Mouse (Mus musculus): ENCODE measurements at regions not wholly inside any gene's neighbourhood (a gene's known extent, or its start where the extent isn't known, plus 50 kb on each side); places are given as distances from the start of the nearest gene placed in this dataset.

- Histone ChIP-seq H3K27me3 (replicated peaks; ENCODE audit: control insufficient read depth, insufficient read depth, low read length) (no peaks in the 10 kb centered on the region), H3K36me3 (ENCODE audit: control insufficient read depth, insufficient read depth, low read length) (no peaks in the 10 kb centered on the region), H3K9me3 (replicated peaks; ENCODE audit: control insufficient read depth, low read length) (no peaks in the 10 kb centered on the region), H3K4me2 (ENCODE audit: low read length) (no peak overlapping the region), H3K4me1 (ENCODE audit: control insufficient read depth, insufficient read depth, low read length) (no peaks in the 10 kb centered on the region), H3K4me3 (ENCODE audit: low read depth, low read length) (no peak overlapping the region), H3K9ac (ENCODE audit: low read length) (no peak overlapping the region), H3K27ac (ENCODE audit: low read depth, low read length) (no peak overlapping the region)
- 64% methylated on average over 5 of the region's 5 CpGs for WGBS
- ATAC-seq (no peak), DNase-seq (ENCODE audit: low spot score) (no peak)
Observed at GRCm38 (mm10) chr1:92277199-92277747, 81.8 kb upstream of the Hdac4 start.

DNA sequence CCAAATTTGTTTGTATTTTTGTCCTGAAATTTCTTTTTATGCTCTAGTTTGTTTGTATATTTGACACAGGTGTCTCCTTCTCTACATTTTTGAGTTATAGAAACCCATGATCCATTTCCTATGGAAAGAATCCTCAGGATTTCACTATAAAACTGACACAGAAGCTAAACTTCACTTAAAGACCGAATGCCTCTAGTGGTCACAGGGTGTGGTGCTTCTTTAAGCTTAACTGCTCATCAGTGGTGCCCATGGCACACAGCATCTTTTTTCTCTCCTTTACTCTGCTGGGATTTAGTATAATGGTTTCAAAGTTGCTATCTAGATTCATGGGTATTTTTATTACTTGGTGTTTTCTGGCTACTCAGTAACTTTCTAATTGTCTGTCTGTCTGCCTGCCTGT, 79.9 kb upstream of the Hdac4 start:
- 62% methylated on average over 1 of the region's 1 CpGs for WGBS
- no peak overlapping the region for H3K4me2 ChIP-seq (ENCODE audit: low read length)
- no peak for ATAC-seq

DNA sequence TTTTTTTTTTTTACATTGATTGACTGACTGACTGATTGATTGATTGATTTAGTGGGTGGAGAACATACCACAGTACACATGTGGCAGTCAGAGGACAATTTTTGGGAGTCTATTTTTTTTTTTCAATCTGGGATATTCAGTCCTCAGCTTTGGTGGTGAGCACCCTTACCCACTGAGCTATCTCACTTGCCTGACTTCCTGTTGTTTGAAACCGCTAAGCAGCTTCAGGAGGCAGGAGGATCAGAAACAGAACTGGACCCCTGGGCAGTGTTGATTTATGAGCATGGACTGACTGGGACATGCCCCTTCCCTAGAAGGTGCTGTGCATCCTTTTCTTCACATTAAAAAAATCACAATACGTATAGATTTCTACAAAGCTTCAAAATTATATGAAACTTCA, 78.3 kb upstream of the Hdac4 start:
- DNase-seq (ENCODE audit: low spot score), result no peak
- no peak overlapping the region for H3K27ac ChIP-seq (ENCODE audit: low read depth, low read length)
- H3K9ac ChIP-seq (ENCODE audit: low read length), result no peak overlapping the region
- no peak overlapping the region for H3K4me2 ChIP-seq (ENCODE audit: low read length)
- no peak for ATAC-seq
- H3K27me3 ChIP-seq (replicated peaks; ENCODE audit: control insufficient read depth, insufficient read depth, low read length), result no peaks in the 10 kb centered on the region
- H3K36me3 ChIP-seq (ENCODE audit: control insufficient read depth, insufficient read depth, low read length), result no peaks in the 10 kb centered on the region
- H3K9me3 ChIP-seq (replicated peaks; ENCODE audit: control insufficient read depth, low read length), result no peaks in the 10 kb centered on the region
- H3K4me3 ChIP-seq (ENCODE audit: low read depth, low read length), result no peak overlapping the region
- 87% methylated on average over 2 of the region's 2 CpGs for WGBS
- H3K4me1 ChIP-seq (ENCODE audit: control insufficient read depth, insufficient read depth, low read length), result peaks cover 3% of the 10 kb centered on the region; the same call in 1 of the 2 replicates

More for the DNA sequence above, 79.9 kb upstream of the Hdac4 start:
- H3K27ac ChIP-seq (ENCODE audit: low read depth, low read length), result no peak overlapping the region
- no peaks in the 10 kb centered on the region for H3K27me3 ChIP-seq (replicated peaks; ENCODE audit: control insufficient read depth, insufficient read depth, low read length)
- no peak overlapping the region for H3K9ac ChIP-seq (ENCODE audit: low read length)
- H3K36me3 ChIP-seq (ENCODE audit: control insufficient read depth, insufficient read depth, low read length), result no peaks in the 10 kb centered on the region
- H3K9me3 ChIP-seq (replicated peaks; ENCODE audit: control insufficient read depth, low read length), result no peaks in the 10 kb centered on the region
- H3K4me3 ChIP-seq (ENCODE audit: low read depth, low read length), result no peak overlapping the region
- DNase-seq (ENCODE audit: low spot score), result no peak
- no peaks in the 10 kb centered on the region for H3K4me1 ChIP-seq (ENCODE audit: control insufficient read depth, insufficient read depth, low read length)

DNA sequence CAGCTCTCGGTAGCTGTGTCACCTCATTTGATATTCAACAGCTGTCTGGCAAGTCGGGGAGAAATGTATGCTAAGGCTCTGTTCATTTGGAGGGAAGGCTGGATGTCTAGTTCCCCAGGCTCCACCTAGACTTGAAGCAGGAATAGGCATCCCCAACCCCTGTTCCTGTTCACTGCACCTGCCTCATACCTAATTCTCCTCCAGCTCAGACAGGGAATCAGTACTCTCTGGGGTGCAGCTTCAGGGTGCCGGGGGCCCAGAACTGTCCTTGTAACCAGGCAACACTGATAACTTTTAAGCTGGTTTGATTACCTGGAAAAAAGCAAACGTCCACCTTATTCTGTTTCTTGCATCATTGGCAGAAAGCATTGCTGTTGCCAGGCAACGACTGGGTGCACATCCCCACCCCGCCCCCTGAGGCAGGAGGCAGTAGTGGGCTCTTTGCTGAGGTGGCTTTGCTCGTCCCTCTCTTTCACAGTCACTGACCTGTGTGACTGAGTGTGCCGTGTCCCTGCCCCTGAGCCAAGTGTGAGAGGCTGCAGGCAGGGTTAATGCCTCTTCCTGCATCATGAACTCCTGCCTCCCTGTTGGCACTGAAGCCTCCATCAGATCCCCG, 76.3 kb upstream of the Hdac4 start:
- DNase-seq (ENCODE audit: low spot score), result peak; percentile 17
- H3K4me3 ChIP-seq (ENCODE audit: low read depth, low read length), result no peak overlapping the region
- ATAC-seq, result no peak
- no peaks in the 10 kb centered on the region for H3K27me3 ChIP-seq (replicated peaks; ENCODE audit: control insufficient read depth, insufficient read depth, low read length)
- no peak overlapping the region for H3K9ac ChIP-seq (ENCODE audit: low read length)
- WGBS, result 37% methylated on average over 9 of the region's 9 CpGs
- H3K4me2 ChIP-seq (ENCODE audit: low read length), result no peak overlapping the region
- no peaks in the 10 kb centered on the region for H3K36me3 ChIP-seq (ENCODE audit: control insufficient read depth, insufficient read depth, low read length)
- no peak overlapping the region for H3K27ac ChIP-seq (ENCODE audit: low read depth, low read length)
- H3K9me3 ChIP-seq (replicated peaks; ENCODE audit: control insufficient read depth, low read length), result no peaks in the 10 kb centered on the region
- H3K4me1 ChIP-seq (ENCODE audit: control insufficient read depth, insufficient read depth, low read length), result peaks cover 3% of the 10 kb centered on the region; the same call in 1 of the 2 replicates

DNA sequence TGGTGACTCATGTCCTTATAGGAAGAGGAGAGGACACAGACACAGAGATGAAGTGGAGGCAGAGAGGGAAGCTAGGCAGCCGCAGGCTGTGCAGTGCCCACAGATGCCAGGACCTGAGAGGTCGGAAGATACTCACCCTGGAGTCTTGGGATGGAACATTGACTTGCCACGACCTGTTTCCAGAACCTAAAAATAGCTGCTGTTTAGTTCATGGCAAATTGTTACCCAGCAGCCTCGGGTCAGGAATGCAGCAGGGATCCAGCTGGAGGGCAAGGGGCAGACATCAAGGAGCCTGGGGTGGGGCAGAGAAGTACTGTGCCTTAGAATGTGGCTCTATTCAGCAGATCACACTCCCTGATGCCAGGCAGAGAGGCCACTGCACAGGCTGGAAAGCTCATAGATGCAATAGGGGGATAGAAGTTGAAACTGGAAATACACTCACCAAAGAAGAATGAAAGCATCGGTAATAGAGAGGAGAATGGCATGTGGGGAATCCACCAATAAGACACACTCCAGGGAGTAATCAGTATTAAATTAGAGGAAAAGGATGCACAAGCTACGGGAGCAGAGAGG, 75.1 kb upstream of the Hdac4 start:
- 77% methylated on average over 6 of the region's 6 CpGs for WGBS
- H3K4me1 ChIP-seq (ENCODE audit: control insufficient read depth, insufficient read depth, low read length), result peaks cover 3% of the 10 kb centered on the region; the same call in 1 of the 2 replicates
- no peak overlapping the region for H3K4me2 ChIP-seq (ENCODE audit: low read length)
- H3K27ac ChIP-seq (ENCODE audit: low read depth, low read length), result no peak overlapping the region
- no peaks in the 10 kb centered on the region for H3K9me3 ChIP-seq (replicated peaks; ENCODE audit: control insufficient read depth, low read length)
- H3K4me3 ChIP-seq (ENCODE audit: low read depth, low read length), result no peak overlapping the region
- ATAC-seq (no peak), DNase-seq (ENCODE audit: low spot score) (no peak)
- H3K27me3 ChIP-seq (replicated peaks; ENCODE audit: control insufficient read depth, insufficient read depth, low read length), result no peaks in the 10 kb centered on the region
- no peaks in the 10 kb centered on the region for H3K36me3 ChIP-seq (ENCODE audit: control insufficient read depth, insufficient read depth, low read length)
- no peak overlapping the region for H3K9ac ChIP-seq (ENCODE audit: low read length)

DNA sequence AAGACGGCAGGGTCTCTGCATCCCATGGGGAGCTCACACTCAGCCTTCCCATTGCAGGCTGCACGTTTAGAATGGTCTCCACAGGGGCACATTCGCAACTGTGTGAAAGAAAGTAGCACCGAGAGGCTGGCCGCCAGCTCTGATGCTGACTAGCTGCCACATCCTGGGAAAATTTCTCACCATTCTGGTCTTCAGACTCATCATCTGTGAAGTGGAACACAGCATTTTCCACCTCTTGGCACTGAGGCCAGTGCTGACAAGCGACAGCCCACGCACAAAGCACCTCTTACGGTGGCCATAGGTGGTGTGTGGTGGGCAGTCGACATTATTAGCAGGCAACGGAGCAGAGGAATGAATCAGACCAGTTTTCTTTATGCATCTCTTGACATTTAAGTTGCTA, 74.0 kb upstream of the Hdac4 start:
- 33% methylated on average over 10 of the region's 10 CpGs for WGBS
- Histone ChIP-seq H3K4me2 (ENCODE audit: low read length) (no peak overlapping the region), H3K36me3 (ENCODE audit: control insufficient read depth, insufficient read depth, low read length) (no peaks in the 10 kb centered on the region), H3K27me3 (replicated peaks; ENCODE audit: control insufficient read depth, insufficient read depth, low read length) (no peaks in the 10 kb centered on the region), H3K4me1 (ENCODE audit: control insufficient read depth, insufficient read depth, low read length) (peaks cover 3% of the 10 kb centered on the region; the same call in 1 of the 2 replicates), H3K9me3 (replicated peaks; ENCODE audit: control insufficient read depth, low read length) (no peaks in the 10 kb centered on the region), H3K27ac (ENCODE audit: low read depth, low read length) (no peak overlapping the region), H3K4me3 (ENCODE audit: low read depth, low read length) (no peak overlapping the region), H3K9ac (ENCODE audit: low read length) (no peak overlapping the region)
- ATAC-seq (no peak), DNase-seq (ENCODE audit: low spot score) (peak; percentile 49)

GRCm38 (mm10) chr1:92264941-92265340, 69.4 kb upstream of the Hdac4 start:
- no peak for ATAC-seq
- DNase-seq (ENCODE audit: low spot score), result no peak
- peaks cover 3% of the 10 kb centered on the region; the same call in 1 of the 2 replicates for H3K4me1 ChIP-seq (ENCODE audit: control insufficient read depth, insufficient read depth, low read length)
- no peaks in the 10 kb centered on the region for H3K36me3 ChIP-seq (ENCODE audit: control insufficient read depth, insufficient read depth, low read length)
- H3K27ac ChIP-seq (ENCODE audit: low read depth, low read length), result no peak overlapping the region
- no peak overlapping the region for H3K4me3 ChIP-seq (ENCODE audit: low read depth, low read length)
- no peak overlapping the region for H3K9ac ChIP-seq (ENCODE audit: low read length)
- 87% methylated on average over 4 of the region's 4 CpGs for WGBS
- no peaks in the 10 kb centered on the region for H3K27me3 ChIP-seq (replicated peaks; ENCODE audit: control insufficient read depth, insufficient read depth, low read length)
- H3K4me2 ChIP-seq (ENCODE audit: low read length), result no peak overlapping the region
- H3K9me3 ChIP-seq (replicated peaks; ENCODE audit: control insufficient read depth, low read length), result no peaks in the 10 kb centered on the region

DNA sequence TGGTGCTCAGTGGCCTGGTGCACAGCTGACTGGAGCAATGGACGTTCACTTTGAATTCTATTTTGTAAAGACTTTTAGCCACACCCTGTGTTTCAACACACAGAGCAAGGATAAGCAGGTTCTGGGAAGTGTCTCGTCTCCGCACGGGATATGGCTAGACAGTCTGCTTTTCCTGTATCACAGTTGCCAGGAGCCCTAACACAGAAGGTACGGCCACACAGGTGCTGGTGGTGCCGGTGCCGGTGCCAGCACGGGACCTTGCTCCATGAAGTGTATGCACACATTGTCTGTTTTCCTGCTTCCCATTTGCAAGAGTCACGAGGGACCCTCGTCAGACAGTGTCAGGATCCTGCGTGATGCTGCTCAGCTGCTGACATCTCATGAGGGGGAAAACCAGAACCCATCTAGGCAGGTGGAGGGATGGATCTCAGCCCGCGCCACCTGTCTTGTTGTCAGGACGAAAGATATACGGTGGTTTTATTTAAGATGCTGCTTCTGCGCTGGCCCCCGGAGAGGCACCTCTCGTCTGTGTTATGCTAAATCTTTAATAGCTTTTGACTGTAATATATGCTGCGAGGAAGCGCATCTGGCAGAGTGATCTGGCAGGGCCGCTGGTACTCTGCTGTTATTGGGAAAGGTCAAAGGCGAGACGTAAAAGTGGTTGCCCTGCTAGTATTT, 64.4 kb upstream of the Hdac4 start:
- Histone ChIP-seq H3K9me3 (replicated peaks; ENCODE audit: control insufficient read depth, low read length) (no peaks in the 10 kb centered on the region), H3K4me2 (ENCODE audit: low read length) (no peak overlapping the region), H3K9ac (ENCODE audit: low read length) (no peak overlapping the region), H3K27me3 (replicated peaks; ENCODE audit: control insufficient read depth, insufficient read depth, low read length) (no peaks in the 10 kb centered on the region), H3K36me3 (ENCODE audit: control insufficient read depth, insufficient read depth, low read length) (no peaks in the 10 kb centered on the region), H3K4me1 (ENCODE audit: control insufficient read depth, insufficient read depth, low read length) (0 out of 2 replicates have a peak, but pooled peaks cover 5% of the 10 kb centered on the region), H3K4me3 (ENCODE audit: low read depth, low read length) (no peak overlapping the region), H3K27ac (ENCODE audit: low read depth, low read length) (no peak overlapping the region)
- 0 out of 2 replicates have a peak, but pooled peaks have one; percentile 12 for ATAC-seq
- 83% methylated on average over 23 of the region's 23 CpGs for WGBS
- DNase-seq (ENCODE audit: low spot score), result no peak

- Histone ChIP-seq H3K4me2 (ENCODE audit: low read length) (no peak overlapping the region), H3K4me1 (ENCODE audit: control insufficient read depth, insufficient read depth, low read length) (0 out of 2 replicates have a peak, but pooled peaks cover 5% of the 10 kb centered on the region), H3K4me3 (ENCODE audit: low read depth, low read length) (no peak overlapping the region), H3K27ac (ENCODE audit: low read depth, low read length) (no peak overlapping the region), H3K36me3 (ENCODE audit: control insufficient read depth, insufficient read depth, low read length) (no peaks in the 10 kb centered on the region), H3K9ac (ENCODE audit: low read length) (no peak overlapping the region), H3K27me3 (replicated peaks; ENCODE audit: control insufficient read depth, insufficient read depth, low read length) (no peaks in the 10 kb centered on the region), H3K9me3 (replicated peaks; ENCODE audit: control insufficient read depth, low read length) (no peaks in the 10 kb centered on the region)
- ATAC-seq, result peak; percentile 44; the same call in 1 of the 2 replicates
- peak; percentile 79 for DNase-seq (ENCODE audit: low spot score)
Observed at GRCm38 (mm10) chr1:92258026-92258425, 62.5 kb upstream of the Hdac4 start.
